Mouse (Mus musculus) G1E (cell line): Measurements from ENCODE around the gene Dcaf8. TPM values are rescaled to one million over a fixed set of nuclear protein-coding genes. Genes with fewer than 3 reads are reported as not detected.

Experiments
- ATAC-seq: 2 replicates; pipeline ENCODE4 v1.8.0; 2016; ENCODE audit warnings: mild to moderate bottlenecking; ENCODE audit not compliant: insufficient number of reproducible peaks, poor library complexity, low FRiP score, severe bottlenecking; ENCODE audit errors: extremely low read depth
- DNase-seq: peaks from one replicate; pipeline ENCODE4 v3.0.0; 2012; ENCODE audit warnings: low spot score
- H3K27me3 ChIP-seq: 2 replicates; pipeline ENCODE4 v1.6.1; 2012; ENCODE audit warnings: mild to moderate bottlenecking, low read length, inconsistent platforms; ENCODE audit not compliant: insufficient read depth
- H3K36me3 ChIP-seq: replicated peaks from 2 replicates; pipeline ENCODE3; 2012; ENCODE audit warnings: mild to moderate bottlenecking, inconsistent platforms
- H3K4me1 ChIP-seq: 2 replicates; pipeline ENCODE4 v1.6.1; 2012; ENCODE audit warnings: low read depth, low read length, inconsistent platforms, mixed read lengths; ENCODE audit not compliant: insufficient read depth
- H3K4me3 ChIP-seq: 2 replicates; pipeline ENCODE4 v1.5.1; 2012; ENCODE audit warnings: low read depth, mild to moderate bottlenecking, inconsistent platforms, low read length, moderate library complexity, mixed read lengths
- H3K9me3 ChIP-seq: replicated peaks from 2 replicates; pipeline ENCODE4 v1.6.1; 2012; ENCODE audit warnings: inconsistent platforms
- CTCF ChIP-seq: IDR thresholded peaks from 2 replicates; pipeline ENCODE4 v1.5.1; 2012; ENCODE audit warnings: low read depth, low read length, inconsistent platforms, mixed read lengths
- GATA1 ChIP-seq: IDR thresholded peaks from 2 replicates; pipeline ENCODE4 v1.6.1; 2012; ENCODE audit warnings: borderline replicate concordance, low read length, inconsistent platforms, mixed read lengths
- GATA2 ChIP-seq: IDR thresholded peaks from 2 replicates; pipeline ENCODE4 v1.6.1; 2012; ENCODE audit warnings: low read depth, low read length, inconsistent platforms, borderline replicate concordance
- POLR2AphosphoS5 ChIP-seq: IDR thresholded peaks from 2 replicates; pipeline ENCODE4 v1.6.1; 2012; ENCODE audit warnings: low read depth, low read length, inconsistent platforms; ENCODE audit not compliant: insufficient replicate concordance
- TAL1 ChIP-seq: conservative IDR thresholded peaks from 2 replicates; pipeline ENCODE4 v1.6.1; 2012; ENCODE audit warnings: low read depth, low read length, inconsistent platforms, mixed read lengths
- polyA plus RNA-seq: library from polyadenylated mRNA; stranded (reverse); fragments of >175 nt; gene quantifications from 2 replicates; pipeline ENCODE4 v1.2.3, GENCODE M21; 2012
- total RNA-seq, 2 experiments: library from RNA; stranded (forward) in 1 of 2; stranded (reverse) in 1 of 2; fragments of 200-1000 nt in 1 of 2; fragments of >200 nt in 1 of 2; fragmentation: Nextera tagmentation in 1 of 2; gene quantifications; 2 replicates each; pipeline ENCODE4 v1.2.3; 2014 to 2017

Gene Dcaf8
- total and polyA plus RNA-seq, 3 experiments: 60.1 to 124 (median 116) TPM

- Histone ChIP-seq H3K36me3 (no peaks in the 10 kb centered on the region), H3K9me3 (no peaks in the 10 kb centered on the region), H3K27me3 (peaks cover 31% of the 10 kb centered on the region), H3K4me1 (peaks cover 15% of the 10 kb centered on the region), H3K4me3 (no peak within 1 kb of the TSS)
- TF ChIP-seq POLR2AphosphoS5: no peak
- TF ChIP-seq GATA2: no peak
- DNase-seq (no peak), ATAC-seq (no peak)
Observed at GRCm38 (mm10) chr1:172219451-172220406, 71.8 kb downstream of the Dcaf8 start, which contains the start of gene Casq1. Gene Casq1, minus strand, starts transcription at chr1:172219868.

- TF ChIP-seq TAL1 (no peak), GATA2 (no peak), GATA1 (no peak), CTCF (no peak), POLR2AphosphoS5 (no peak)
- DNase-seq (no peak), ATAC-seq (no peak)
- Histone ChIP-seq H3K9me3 (no peaks in the 10 kb centered on the region), H3K27me3 (peaks cover 29% of the 10 kb centered on the region), H3K4me1 (peaks cover 15% of the 10 kb centered on the region), H3K4me3 (no peak overlapping the region), H3K36me3 (no peaks in the 10 kb centered on the region)
Observed at GRCm38 (mm10) chr1:172220414-172220813, 72.5 kb downstream of the Dcaf8 start.

GRCm38 (mm10) chr1:172221297-172222063 lies 73.6 kb downstream of the Dcaf8 start:
- DNase-seq (no peak), ATAC-seq (no peak)
- Histone ChIP-seq H3K9me3 (no peaks in the 10 kb centered on the region), H3K27me3 (peaks cover 29% of the 10 kb centered on the region), H3K4me1 (peaks cover 14% of the 10 kb centered on the region), H3K4me3 (no peak overlapping the region), H3K36me3 (no peaks in the 10 kb centered on the region)
- TF ChIP-seq TAL1: no peak
- TF ChIP-seq GATA1: no peak
- no peak for TF ChIP-seq CTCF
- no peak for TF ChIP-seq POLR2AphosphoS5

GRCm38 (mm10) chr1:172228209-172228608 lies 80.3 kb downstream of the Dcaf8 start:
- Histone ChIP-seq H3K4me1 (no peaks in the 10 kb centered on the region), H3K4me3 (no peak overlapping the region), H3K9me3 (no peaks in the 10 kb centered on the region), H3K27me3 (peaks cover 23% of the 10 kb centered on the region), H3K36me3 (no peaks in the 10 kb centered on the region)
- TF ChIP-seq GATA1: no peak
- no peak for TF ChIP-seq GATA2
- no peak for TF ChIP-seq TAL1
- TF ChIP-seq CTCF: no peak
- no peak for TF ChIP-seq POLR2AphosphoS5
- no peak for DNase-seq
- no peak for ATAC-seq

GRCm38 (mm10) chr1:172229215-172229614 lies 81.3 kb downstream of the Dcaf8 start:
- DNase-seq: no peak
- H3K9me3 ChIP-seq: no peaks in the 10 kb centered on the region
- H3K27me3 ChIP-seq: peaks cover 17% of the 10 kb centered on the region
- ATAC-seq: no peak
- H3K4me1 ChIP-seq: no peaks in the 10 kb centered on the region
- no peaks in the 10 kb centered on the region for H3K36me3 ChIP-seq
- TF ChIP-seq POLR2AphosphoS5 (no peak), TAL1 (no peak), GATA1 (no peak), GATA2 (no peak), CTCF (no peak)
- H3K4me3 ChIP-seq: no peak overlapping the region
